Mouse (Mus musculus) ES-E14 (cell line): ENCODE data around the gene Olfr323. TPM values are rescaled to one million over a fixed set of nuclear protein-coding genes. Genes with fewer than 3 reads are reported as not detected.

Source experiments
- DNase-seq: peaks from one replicate; pipeline ENCODE4 v3.0.0-alpha.2; 2013; ENCODE audit warnings: low read depth, low spot score
- H3K27ac ChIP-seq: 2 replicates; pipeline ENCODE4 v1.5.1; 2012; ENCODE audit warnings: low read depth, mild to moderate bottlenecking, low read length, moderate library complexity, mixed read lengths; ENCODE audit not compliant: poor library complexity, insufficient read depth, severe bottlenecking
- H3K36me3 ChIP-seq: 2 replicates; pipeline ENCODE4 v1.6.1; 2012; ENCODE audit warnings: mild to moderate bottlenecking, low read length, moderate library complexity, mixed read lengths; ENCODE audit not compliant: control insufficient read depth, poor library complexity, insufficient read depth, severe bottlenecking
- H3K4me1 ChIP-seq, 2 experiments: fragments of 150-350 bp in 1 of 2; sonication (generic) in 1 of 2; 2 replicates each; pipeline ENCODE4 v1.6.1; 2012; ENCODE audit warnings: low read length in 2 of 2, mild to moderate bottlenecking in 1 of 2, mixed read lengths in 1 of 2; ENCODE audit not compliant: control insufficient read depth in 2 of 2, insufficient read depth in 2 of 2, poor library complexity in 1 of 2
- H3K4me3 ChIP-seq, 2 experiments: fragments of 150-350 bp in 1 of 2; sonication (generic) in 1 of 2; 2 replicates each; pipeline ENCODE4 v1.5.1; 2012; ENCODE audit warnings: low read length in 2 of 2, low read depth in 1 of 2, mild to moderate bottlenecking in 1 of 2, mixed read lengths in 1 of 2; ENCODE audit not compliant: insufficient read depth in 1 of 2, poor library complexity in 1 of 2, severe bottlenecking in 1 of 2
- H3K9ac ChIP-seq: 2 replicates; pipeline ENCODE4 v1.6.1; 2012; ENCODE audit warnings: low read depth, mild to moderate bottlenecking, low read length, mixed read lengths; ENCODE audit not compliant: poor library complexity, insufficient read depth, severe bottlenecking
- H3K9me3 ChIP-seq: fragments of 150-350 bp; sonication (generic); 2 replicates; pipeline ENCODE4 v1.6.1; 2012; ENCODE audit warnings: low read depth, mild to moderate bottlenecking, low read length; ENCODE audit not compliant: control insufficient read depth, insufficient read depth
- CHD2 ChIP-seq: IDR thresholded peaks from 2 replicates; pipeline ENCODE4 v1.6.1; 2014; ENCODE audit warnings: mild to moderate bottlenecking, low read depth, low read length, inconsistent platforms
- HCFC1 ChIP-seq: IDR thresholded peaks from 2 replicates; pipeline ENCODE4 v1.6.1; 2012; ENCODE audit warnings: low read length, inconsistent platforms, borderline replicate concordance; ENCODE audit not compliant: insufficient read depth
- MAFK ChIP-seq: IDR thresholded peaks from 2 replicates; pipeline ENCODE4 v1.6.1; 2014; ENCODE audit warnings: mild to moderate bottlenecking, low read depth, low read length, inconsistent platforms; ENCODE audit not compliant: insufficient read depth
- ZC3H11A ChIP-seq: IDR thresholded peaks from 2 replicates; pipeline ENCODE4 v1.6.1; 2012; ENCODE audit warnings: low read depth, mild to moderate bottlenecking, inconsistent platforms, low read length, borderline replicate concordance
- ZNF384 ChIP-seq: IDR thresholded peaks from 2 replicates; pipeline ENCODE4 v1.6.1; 2012; ENCODE audit warnings: low read depth, low read length, inconsistent platforms
- in situ Hi-C, 2 experiments: fragments of 600-800 bp; cut with MboI; formaldehyde crosslinking; loops; one replicate each; pipeline ENCODE4 v1.15.1; 2025; ENCODE audit warnings: low sequenced_read_pairs in 2 of 2, inconsistent platforms in 1 of 2; ENCODE audit not compliant: unreplicated experiment in 2 of 2
- total RNA-seq: library from RNA; depleted of rRNA; stranded (reverse); fragments of 300-350 nt; gene quantifications from 2 replicates; pipeline ENCODE4 v1.2.3, GENCODE M21; 2012; rRNA removed

Gene Olfr323
- total RNA-seq, 1 experiment, result not detected

GRCm38 (mm10) chr11:58578636-58579035, 51.7 kb downstream of the Olfr323 start:
- H3K9me3 ChIP-seq, result no peaks in the 10 kb centered on the region
- no peaks in the 10 kb centered on the region for H3K4me1 ChIP-seq
- no peak for TF ChIP-seq HCFC1
- TF ChIP-seq CHD2, result no peak
- TF ChIP-seq ZC3H11A, result no peak
- no peak for TF ChIP-seq ZNF384
- no peak for TF ChIP-seq MAFK
- H3K9ac ChIP-seq, result no peak overlapping the region
- in situ Hi-C loops, result no loop called here
- no peak for DNase-seq
- H3K27ac ChIP-seq, result no peak overlapping the region
- H3K4me3 ChIP-seq, result no peak overlapping the region
- no peaks in the 10 kb centered on the region for H3K36me3 ChIP-seq

GRCm38 (mm10) chr11:58577430-58577829, 52.9 kb downstream of the Olfr323 start, which contains the start of gene Olfr325:
TSS of gene Olfr325 (plus strand) at chr11:58577730.
- TF ChIP-seq HCFC1 (no peak), ZC3H11A (no peak), MAFK (no peak), ZNF384 (no peak), CHD2 (no peak)
- in situ Hi-C loops, result no loop called here
- no peak for DNase-seq
- H3K4me3 ChIP-seq, result no peak within 1 kb of the TSS
- no peaks in the 10 kb centered on the region for H3K36me3 ChIP-seq
- no peak within 1 kb of the TSS for H3K9ac ChIP-seq
- H3K27ac ChIP-seq, result no peak within 1 kb of the TSS
- no peaks in the 10 kb centered on the region for H3K4me1 ChIP-seq
- H3K9me3 ChIP-seq, result no peaks in the 10 kb centered on the region

Other genes with a start within 250 kb of the Olfr323 start
- not detected in 2 replicates for gene 1810065E05Rik, start 209.4 kb downstream of the Olfr323 start, total RNA-seq
- not detected in 2 replicates for gene Gm12253, start 197.9 kb downstream of the Olfr323 start, total RNA-seq
- not detected in 2 replicates for gene Lypd9, start 177.6 kb downstream of the Olfr323 start, total RNA-seq
- gene Olfr30, start 168.2 kb downstream of the Olfr323 start, total RNA-seq, result not detected in 2 replicates
- gene Olfr332, start 137.9 kb downstream of the Olfr323 start, total RNA-seq, result not detected in 2 replicates
- gene Olfr331, start 127.9 kb downstream of the Olfr323 start, total RNA-seq, result not detected in 2 replicates
- gene Olfr330, start 95.7 kb downstream of the Olfr323 start, total RNA-seq, result not detected in 2 replicates
- gene Olfr329-ps, start 84.1 kb downstream of the Olfr323 start, total RNA-seq, result 0.26 and 0.27 TPM in 2 replicates
- 0.18 and 0.37 TPM in 2 replicates for gene Olfr328, start 74.9 kb downstream of the Olfr323 start, total RNA-seq
- gene Olfr224, start 59.9 kb downstream of the Olfr323 start, total RNA-seq, result not detected in 2 replicates
- not detected in 2 replicates for gene Olfr325, start 52.8 kb downstream of the Olfr323 start, total RNA-seq
- gene Olfr324, start 35.4 kb downstream of the Olfr323 start, total RNA-seq, result not detected in 2 replicates
- gene 2210407C18Rik, start 14.4 kb downstream of the Olfr323 start, total RNA-seq, result not detected in 2 replicates
- gene Trim58, start 10.0 kb upstream of the Olfr323 start, total RNA-seq, result not detected in 2 replicates
- gene Olfr322, start 28.3 kb upstream of the Olfr323 start, total RNA-seq, result not detected in 2 replicates
- not detected in 2 replicates for gene Olfr320, start 50.6 kb upstream of the Olfr323 start, total RNA-seq
- not detected in 2 replicates for gene Olfr319, start 68.7 kb upstream of the Olfr323 start, total RNA-seq
- not detected in 2 replicates for gene Olfr318, start 93.5 kb upstream of the Olfr323 start, total RNA-seq
- gene Olfr317, start 108.7 kb upstream of the Olfr323 start, total RNA-seq, result not detected in 2 replicates
- not detected in 2 replicates for gene Olfr316, start 122.2 kb upstream of the Olfr323 start, total RNA-seq
- gene Olfr315, start 142.7 kb upstream of the Olfr323 start, total RNA-seq, result not detected in 2 replicates
- not detected in 2 replicates for gene Olfr314, start 152.5 kb upstream of the Olfr323 start, total RNA-seq
- gene Fam183b, start 171.5 kb upstream of the Olfr323 start, total RNA-seq, result 2.3 and 2.7 TPM in 2 replicates
- not detected in 2 replicates for gene Olfr313, start 184.5 kb upstream of the Olfr323 start, total RNA-seq
- not detected in 2 replicates for gene Olfr312, start 198.7 kb upstream of the Olfr323 start, total RNA-seq
- gene Olfr311, start 208.8 kb upstream of the Olfr323 start, total RNA-seq, result not detected in 2 replicates
- gene Gm12258, start 216.7 kb upstream of the Olfr323 start, total RNA-seq, result 3.7 and 4.7 TPM in 2 replicates
- gene 2810021J22Rik, start 236.7 kb upstream of the Olfr323 start, total RNA-seq, result 5.3 and 5.7 TPM in 2 replicates